Mouse (Mus musculus) CD4-positive, CD25-positive, alpha-beta regulatory T cell, adult 4 months (primary cell): Measurements from ENCODE around the gene Ip6k3. TPM values are rescaled to one million over a fixed set of nuclear protein-coding genes. Genes with fewer than 3 reads are reported as not detected.

Experiments used
- ATAC-seq: one replicate; pipeline ENCODE4 v1.8.0; 2017
- polyA plus RNA-seq, 2 experiments: library from polyadenylated mRNA; unstranded; fragments of 100-300 nt; shearing (Covaris generic); gene quantifications; one replicate each; pipeline ENCODE4 v1.2.1; 2017

The Ip6k3 gene
- polyA plus RNA-seq, 2 experiments from 2014 or later = not detected

DNA sequence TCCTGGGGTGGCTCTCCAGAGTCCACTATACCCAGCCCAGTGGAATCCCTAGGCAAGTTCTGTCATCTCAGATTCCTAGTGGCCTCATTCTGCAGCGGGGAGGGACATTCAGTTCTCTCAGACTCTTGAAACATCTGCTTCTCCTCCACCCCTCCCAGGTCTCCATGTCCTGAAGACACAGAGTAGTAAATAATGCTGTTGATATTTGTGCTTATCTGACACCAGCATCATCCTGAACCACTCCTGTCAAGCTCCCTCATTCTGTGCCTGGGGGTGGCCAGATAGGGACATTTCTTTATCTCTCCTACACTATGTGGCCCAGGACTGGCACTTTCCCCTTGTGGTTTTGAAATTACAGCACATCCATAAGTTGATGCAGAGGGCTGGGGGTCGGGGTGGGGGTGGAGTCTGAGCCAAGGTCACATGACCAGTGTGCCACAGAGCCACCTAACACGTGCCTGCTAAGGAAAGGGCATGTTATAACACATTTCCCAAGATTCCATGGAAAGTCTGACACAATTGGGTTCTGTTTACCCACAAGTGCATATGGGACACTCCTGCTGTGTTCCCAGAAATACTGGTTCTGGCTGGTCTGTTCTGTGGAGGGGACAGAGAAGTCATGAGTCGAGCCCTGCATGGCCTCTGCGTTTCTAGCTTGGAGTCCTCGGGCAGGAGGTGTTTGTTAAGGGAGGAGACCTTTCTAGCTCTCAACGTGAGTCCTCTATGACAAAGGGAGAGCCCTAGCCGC is 14.4 kb downstream of the Ip6k3 start:
- ATAC-seq = no peak

DNA sequence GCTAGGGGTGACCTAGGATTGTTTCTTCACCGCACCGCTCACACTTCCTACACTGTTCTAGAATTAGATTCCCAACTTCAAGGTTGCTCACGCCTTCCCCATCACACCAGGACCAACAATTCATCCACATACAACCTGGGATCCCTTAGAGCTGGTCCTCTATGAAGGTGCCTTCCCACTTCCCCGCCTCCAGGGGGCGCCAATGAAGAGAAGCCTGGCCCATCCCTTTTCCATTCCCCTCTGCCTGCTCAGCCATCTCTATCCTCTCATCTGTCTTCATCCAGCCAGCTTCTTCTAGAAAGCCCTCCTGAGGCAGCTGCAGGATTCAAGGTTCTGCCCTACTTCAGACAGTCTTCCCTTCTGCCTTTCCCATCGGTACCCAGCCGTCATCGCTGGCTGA is 16.2 kb downstream of the Ip6k3 start:
- no peak for ATAC-seq

DNA sequence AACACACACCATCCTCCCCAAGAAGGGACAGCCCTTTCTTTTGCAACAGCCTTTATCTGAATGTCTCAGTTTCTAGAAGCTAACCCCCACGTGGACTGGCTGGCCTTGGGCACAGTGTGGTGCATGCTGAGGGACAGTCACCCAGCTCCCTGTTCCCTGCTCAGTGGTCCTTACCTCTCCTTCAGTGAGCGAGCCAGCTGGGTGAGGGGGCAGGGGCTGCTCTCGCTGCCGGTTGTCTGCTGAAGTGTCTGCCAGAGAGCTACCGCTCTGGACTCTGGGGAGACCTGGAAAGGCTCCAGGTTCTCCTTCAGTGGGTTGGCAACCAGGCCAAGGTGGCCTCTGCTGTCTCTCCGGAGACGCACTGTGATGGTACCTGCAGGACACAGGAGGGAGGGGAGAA is 16.7 kb downstream of the Ip6k3 start:
- no peak for ATAC-seq

DNA sequence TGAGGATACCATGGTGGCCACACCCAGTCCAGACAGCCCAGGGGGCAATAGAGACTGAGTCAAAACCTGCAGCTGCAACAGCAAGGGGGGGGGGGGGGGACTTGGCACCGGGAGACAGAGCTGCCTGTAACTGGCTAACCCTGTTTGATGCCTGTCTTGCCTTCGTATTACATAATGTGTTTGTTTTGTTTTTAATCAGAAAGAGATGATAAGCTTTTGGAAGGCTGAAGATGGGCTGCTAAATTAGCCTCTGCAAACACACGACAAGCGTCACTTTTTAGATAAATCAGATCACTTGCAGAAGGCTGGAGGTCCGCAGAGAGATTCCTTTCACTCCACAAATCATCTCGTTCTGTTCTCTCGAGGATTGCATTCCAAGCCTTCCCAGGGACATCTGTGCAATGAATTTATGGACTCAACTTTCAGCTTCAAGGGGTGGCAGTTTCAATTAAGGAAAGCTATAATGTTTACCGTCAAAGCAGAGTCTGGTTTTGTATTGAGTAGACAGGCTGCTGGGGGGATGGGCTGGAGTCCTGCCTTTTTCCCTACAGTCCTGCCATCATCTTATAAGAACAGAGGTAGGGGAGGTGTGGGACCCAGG is 21.2 kb downstream of the Ip6k3 start:
- no peak for ATAC-seq

DNA sequence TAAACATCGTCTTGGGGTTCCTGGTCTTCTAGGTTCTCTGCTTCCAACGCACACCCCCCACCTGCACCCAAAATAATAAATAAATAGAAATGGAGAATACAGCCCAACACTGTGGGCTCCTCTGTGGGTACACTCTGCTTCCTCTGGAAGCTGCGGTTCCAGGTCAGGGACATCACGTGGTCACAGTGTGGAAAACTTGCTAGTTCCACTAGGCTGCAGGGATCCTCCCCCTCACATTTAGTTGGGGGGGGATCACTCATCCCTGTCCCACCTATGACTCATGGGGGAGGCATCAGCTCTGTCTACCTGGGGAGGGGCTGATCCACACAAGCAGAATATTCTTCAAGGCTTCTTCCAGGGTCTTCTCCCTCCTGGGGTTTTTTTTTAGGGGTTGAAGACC is 23.4 kb downstream of the Ip6k3 start:
- ATAC-seq = no peak

DNA sequence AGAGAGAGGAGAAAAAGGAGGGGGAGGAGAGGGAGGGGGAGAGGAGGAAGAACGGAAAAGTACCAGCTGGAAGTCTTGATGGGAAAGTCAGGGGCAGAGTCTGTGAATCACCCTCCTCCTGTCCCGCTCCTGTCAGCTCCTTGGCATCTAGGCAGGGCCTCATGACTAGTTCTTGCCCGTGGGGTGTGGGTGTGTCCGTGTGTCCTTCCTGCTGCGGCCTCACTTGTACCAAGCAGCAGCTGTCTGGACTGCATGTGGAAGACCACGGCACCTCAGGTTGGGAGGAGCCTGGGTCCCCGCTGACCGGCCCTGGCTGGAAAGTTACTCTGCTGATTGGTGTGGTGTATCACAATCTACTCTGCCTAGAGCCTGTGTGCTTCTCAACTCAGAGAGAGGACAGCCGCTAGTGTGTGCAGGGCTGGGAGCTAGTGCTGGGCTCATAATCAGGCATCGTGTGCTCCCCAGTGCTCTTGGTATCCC is 25.6 kb downstream of the Ip6k3 start:
- no peak for ATAC-seq

DNA sequence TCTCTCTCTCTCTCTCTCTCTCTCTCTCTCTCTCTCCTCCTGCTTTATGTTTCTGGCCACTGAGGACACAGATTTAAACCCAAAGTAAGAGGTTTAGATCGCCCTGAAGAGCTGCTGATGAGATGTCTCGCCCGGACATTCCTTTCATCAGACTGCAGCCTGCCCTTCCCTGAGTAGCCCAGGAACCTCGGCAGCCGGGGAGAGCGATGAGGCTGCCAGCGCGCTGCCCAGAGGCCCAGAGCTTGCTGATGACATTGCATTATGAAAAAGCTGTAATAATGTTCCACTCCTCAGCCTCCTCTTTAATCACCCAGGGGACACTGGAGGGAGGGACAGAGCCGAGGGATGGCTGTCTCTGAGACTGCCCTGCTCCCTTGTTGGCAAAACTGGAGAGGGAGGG is 27.3 kb downstream of the Ip6k3 start:
- ATAC-seq = no peak

DNA sequence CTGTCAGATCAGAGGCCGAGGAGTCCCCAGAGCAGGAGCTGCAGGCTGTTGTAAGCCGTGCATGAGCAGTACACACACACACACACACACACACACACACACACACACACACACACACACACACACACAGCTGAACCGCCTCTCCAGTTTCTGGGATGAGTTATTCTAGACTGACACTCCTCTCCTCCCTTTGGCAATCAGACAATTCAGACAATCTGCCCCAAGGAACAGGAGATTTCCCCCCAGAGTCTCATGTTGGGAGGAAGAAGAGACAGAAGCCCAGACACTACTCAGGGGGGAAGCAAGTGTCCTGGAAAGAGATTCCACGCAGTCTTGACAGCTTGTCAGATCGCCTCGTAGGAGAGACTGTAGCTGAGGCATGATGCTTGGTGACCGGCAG is 28.3 kb downstream of the Ip6k3 start:
- ATAC-seq = no peak

DNA sequence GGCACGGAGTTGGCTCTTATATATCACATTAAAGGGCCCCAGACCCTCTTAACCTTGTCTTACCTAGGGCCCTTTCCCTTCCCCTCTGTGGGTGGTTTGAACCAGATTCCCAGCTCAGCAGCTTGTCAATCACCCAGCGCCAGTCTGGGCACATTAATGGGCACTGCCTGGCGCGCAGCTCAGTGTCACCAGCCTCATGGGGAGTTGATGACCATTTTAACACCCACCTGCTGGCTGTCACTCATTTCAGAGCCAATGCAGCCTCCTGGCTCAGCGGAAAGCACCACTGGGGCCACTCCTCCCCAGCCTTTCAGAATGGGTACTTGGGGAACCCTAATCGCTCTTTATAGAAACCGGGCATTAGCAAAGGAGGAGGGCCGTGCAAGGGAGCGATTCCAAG is 29.2 kb downstream of the Ip6k3 start:
- no peak for ATAC-seq

DNA sequence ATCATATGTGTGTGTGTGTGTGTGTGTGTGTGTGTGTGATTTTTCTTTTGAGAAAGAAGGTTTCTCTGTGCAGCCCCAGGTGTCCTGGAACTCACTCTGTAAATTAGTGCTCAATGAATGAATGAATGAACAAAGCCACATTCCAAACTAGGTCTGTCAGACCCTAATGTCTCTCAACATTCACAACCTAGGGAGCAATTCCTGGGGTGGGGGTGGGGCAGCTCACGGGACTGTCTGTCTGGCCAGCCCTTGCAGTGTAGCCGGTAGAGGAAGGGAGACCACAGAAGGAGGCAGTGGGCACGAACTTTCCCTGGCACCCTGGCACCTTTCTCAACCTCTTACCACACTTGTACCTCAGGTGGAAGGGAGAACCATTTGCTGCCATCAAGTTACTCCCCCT is 32.9 kb downstream of the Ip6k3 start:
- no peak for ATAC-seq

DNA sequence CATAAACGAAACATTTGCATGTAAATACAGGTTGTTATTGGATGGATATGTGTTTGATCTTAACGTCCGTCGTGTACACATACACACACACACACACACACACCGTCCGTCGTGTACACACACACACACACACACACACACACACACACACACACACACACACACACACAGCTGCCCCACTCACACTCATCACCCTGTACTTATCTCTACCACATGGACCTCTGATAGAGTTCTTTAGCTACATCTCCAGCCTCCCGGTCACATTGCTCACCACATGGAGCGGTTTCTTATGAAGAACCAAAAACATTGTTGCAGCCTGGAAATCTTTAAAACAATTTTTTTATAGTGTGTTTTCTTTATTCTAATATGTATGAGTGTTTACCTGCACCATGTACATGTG is 33.4 kb downstream of the Ip6k3 start:
- no peak for ATAC-seq

DNA sequence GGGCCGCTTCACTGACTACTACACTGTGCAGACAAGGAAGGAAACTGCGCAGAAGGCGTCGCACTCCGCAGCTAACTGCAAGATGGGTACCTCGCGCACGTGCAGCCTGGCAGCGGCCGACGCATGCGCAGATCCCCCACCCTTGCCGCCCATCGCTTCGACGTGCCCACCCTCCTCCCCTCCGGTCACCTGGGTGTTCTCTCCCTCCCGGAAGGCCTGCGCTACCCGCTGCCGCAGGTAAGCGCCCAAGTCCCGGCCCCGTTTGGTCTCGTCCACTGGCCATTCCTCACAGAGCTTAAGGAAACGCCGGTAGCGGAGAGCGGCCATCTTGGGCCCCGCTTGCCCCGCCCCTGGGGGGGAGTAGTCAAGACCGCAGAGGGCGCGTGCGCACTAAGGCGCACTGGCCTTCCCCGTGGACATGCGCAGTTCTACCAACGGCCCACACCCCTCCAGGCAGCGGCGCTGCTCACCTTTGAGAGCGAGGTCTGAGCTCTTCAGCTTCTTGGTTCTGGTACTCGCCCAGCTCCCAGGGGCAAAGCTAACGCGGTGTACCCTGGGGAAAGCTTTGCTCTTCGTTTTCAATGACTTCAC is 33.9 kb downstream of the Ip6k3 start, which contains the start of gene Uqcc2:
Uqcc2 (minus strand) TSS at position 366 of the 591 bp plus-strand sequence.
- ATAC-seq = peak; percentile 89

DNA sequence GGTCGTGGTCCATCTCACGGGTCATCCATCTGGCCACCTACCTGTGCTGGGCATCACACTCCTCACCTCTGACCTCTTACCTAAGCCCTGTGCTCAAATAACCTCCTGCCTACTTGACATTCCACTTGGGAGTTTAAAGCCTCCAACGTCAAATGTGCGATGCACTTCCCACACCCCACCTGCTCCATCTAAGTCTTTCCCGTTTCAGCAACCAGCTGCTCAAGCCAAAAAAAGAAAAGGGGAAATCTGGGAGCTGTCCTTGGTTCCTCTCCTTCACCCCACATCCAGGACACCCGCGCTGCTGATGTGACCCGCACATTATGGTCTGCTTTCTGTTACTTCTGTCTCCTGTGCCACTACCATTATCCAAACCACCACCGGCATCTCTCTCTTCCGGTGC is 35.4 kb downstream of the Ip6k3 start:
- no peak for ATAC-seq

DNA sequence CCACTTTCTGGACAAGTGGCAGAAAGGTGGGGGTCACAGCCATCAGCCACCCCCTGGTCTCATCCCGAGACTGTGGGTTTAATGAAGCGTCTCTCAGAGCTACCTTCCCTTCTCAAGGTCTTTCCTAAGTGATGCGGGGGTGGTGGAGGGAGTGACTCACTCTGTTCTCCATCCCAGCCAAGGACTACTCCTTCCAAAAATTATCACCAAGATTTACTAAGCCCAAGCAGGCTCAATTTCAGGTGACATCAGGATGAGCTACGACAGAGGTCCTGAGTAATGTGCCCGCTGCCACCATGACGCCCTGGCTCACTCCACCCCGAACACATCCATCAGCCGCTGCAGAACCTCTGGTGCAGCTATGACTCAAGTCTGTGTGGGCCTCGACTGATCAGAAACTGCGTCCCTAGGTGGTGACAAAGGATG is 36.3 kb downstream of the Ip6k3 start:
- no peak for ATAC-seq

DNA sequence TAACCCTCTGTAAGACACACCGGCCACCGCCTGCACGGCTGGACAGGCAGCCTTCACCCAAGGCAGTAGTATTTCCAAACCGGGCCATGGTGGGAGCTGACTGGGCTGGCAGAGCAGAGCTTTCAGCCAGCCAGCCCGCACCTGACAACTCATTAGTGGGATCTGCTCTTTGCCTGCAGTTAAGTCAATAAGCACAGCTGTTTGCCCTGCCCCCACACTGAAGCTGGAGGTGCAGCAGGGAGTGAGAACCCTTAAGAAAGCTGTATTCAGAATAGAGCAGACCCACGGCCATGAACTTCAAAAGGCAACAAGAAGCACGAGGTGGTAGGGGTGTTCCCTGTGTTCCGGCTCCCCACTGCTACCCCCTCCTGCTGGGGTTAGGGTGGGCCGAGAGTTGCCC is 37.3 kb downstream of the Ip6k3 start:
- no peak for ATAC-seq

DNA sequence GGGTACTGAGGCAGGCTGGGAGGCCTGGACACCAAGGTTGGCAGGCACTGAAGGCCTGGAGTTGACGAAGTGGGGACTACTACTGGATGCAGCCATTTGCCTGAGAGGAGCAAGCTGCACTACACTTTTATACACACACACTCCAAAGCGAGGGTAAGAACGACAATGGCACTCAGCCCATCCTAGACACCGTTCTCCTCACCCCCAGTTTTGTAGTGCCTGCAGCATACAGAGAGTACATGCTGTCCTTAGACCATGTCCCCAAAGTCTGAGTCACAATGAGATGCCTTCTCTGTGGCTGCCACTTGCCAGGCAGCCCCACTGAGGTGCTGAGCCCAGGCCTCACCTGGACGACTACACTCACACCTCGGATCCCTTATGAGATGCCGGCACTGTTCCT is 37.8 kb downstream of the Ip6k3 start:
- no peak for ATAC-seq

DNA sequence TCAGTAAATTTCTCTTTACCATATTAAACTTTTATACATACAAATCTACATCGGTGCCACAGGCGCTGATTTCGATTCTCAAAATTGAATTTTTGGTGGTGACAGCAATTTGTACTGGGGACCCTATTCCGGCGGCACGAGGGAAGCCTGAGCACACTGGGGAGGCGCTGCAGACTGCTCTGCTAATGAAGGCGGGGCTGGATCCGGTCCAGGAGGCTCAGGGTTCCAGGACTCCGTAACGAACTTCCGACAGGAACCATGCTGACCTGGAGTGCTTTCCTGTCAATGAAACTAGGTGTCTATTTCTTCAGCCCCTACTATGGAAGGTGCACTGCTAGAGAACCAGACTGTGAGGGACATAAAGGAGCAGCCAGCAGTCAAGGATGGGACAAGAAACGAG is 38.3 kb downstream of the Ip6k3 start:
- ATAC-seq = no peak

DNA sequence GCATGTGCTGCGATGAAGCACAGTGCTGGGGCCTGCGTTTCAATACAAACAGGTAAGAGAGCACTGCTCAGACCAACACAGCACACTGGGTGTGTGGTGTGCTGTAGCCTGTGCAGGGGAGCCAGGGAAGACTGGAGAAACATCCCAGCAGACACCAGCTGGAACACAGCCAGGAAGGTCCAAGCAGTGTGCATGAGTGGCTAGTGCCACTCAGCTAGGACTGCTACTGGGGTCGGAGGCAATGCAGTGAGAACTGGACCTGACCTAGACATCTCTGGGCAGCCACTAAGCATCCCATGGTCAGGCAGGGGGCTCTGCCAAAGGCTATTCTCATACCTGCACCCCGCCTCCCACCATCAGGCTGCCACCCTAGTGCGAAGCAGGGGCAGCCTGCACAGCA is 39.4 kb downstream of the Ip6k3 start:
- no peak for ATAC-seq

DNA sequence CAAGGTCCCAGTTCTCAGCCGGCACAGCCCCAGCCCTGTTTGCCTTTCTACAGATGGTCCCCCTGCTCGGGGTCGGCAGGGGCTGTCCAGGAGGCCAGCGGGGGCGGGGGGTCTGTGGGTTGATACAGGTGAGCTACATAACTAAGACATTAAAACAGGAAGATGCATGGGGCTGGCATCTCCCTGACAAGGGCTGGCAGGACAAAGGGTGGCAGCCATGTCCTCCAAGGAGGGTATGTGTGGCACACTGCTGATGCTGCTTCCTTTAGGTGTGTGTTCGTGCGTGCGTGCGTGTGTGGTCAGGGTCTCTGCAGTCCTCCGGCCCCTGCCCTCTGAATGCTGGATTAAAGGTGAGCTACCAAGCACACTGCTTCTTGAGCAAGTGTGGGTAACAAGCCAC is 40.6 kb downstream of the Ip6k3 start:
- no peak for ATAC-seq

DNA sequence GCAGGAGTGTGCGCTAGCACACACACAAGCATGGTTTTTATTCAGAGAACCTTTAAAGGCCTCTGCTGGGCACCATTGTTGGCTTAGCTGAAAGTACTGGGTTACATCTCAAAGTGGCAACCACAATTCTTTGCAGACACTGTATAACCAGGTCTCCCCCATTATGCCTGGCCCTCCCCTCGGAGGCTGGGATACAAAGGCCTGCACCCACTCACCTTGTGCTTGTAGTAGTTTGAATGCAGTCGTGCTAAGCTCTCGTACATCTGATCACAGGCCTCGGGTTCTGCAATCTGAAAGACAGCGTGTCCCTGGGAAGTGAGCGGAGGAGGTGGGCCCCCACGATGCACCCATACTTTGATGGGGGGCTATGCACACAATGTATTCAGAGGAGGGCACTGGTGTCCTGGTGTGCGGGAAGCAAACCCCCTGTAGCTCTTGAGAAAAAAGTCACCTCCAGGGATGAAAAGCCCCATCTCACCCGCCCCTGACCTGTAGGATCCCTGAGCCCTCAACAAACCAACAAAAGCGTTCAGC is 41.9 kb downstream of the Ip6k3 start:
- no peak for ATAC-seq

DNA sequence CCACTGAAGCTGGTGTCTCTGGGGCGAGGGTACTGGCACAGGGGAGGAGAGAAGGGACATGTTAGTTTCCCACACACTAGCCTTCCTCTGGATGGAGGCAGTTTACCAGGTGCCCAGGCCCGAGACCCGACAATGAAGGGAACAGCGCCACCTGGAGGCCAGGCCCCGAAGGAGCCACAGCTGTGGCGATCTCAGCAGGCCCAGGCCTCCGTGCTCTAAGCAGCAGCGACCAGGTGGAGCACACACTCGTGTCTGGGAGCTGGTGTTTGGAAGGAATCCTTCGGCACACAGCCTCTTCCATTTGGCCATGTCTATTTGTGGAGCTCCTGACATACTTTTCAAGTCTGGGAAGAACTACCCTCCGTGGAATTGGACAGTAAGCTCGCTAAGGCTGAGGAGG is 42.4 kb downstream of the Ip6k3 start:
- peak; percentile 64 for ATAC-seq

DNA sequence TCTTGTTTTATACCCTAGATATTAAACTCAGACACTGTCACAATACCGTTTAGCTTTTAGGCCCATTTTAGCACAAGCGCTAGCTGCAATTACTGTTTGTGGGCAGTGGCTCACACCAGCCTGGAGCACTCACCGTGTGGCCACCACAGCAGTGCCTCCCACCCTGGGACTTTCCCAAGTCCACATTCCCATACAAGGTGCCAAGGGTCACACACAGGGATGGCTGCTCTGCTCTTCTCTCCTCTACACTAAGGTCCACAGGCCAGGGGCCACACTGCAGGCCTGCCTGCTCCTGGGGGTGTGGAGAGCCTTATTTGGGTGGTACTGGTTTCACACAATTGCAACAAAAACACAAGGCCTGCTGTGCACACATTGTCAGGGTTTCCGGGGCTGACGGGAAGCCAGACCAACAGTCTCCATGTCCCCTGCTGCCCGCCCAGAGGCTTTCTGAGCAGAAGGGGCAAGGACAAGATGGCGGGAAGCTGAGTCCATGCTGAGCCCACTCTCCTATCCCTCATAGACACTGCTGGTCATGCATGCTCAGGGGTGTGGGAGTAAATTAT is 43.7 kb downstream of the Ip6k3 start:
- no peak for ATAC-seq

DNA sequence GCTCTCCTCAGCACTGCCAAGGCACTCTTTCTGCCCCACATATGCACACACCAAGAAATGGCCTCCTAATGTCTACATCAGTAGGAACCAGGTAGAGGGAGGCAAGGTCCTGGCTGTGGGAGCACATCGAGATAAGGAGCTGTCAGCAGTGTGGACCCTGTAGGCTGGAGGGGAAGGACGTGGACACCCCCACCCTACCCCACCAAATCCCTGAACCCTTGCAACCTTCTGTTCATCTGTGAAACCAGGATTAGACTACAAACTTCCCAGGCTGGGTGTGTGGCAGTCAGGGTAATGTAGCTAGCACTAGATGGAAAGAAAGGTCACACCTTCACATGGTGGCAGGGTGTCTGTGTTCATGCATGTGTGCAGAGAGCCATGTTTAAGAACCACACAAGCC is 44.5 kb downstream of the Ip6k3 start:
- ATAC-seq = no peak

DNA sequence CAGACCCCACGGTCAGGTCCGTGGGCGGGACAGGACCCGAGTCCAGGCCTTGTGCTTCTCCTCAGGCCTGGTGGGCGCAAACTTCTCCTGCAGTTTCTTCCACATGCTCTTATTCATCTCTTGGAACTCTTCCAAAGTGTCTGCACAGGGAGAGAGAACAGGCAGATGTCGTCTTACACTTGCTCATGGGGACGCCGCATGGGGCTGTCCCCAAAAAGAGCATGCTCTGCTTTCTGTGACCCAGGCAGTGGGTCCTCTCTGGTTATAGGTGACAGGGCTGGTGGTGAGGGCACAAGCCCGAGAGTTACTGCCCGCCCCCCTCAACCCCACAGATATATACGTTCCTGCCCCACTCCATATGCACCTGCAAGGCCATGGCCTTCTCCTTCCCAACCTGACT is 44.9 kb downstream of the Ip6k3 start:
- ATAC-seq = no peak
